Mouse (Mus musculus) hematopoietic stem cell, adult 5-6 weeks (primary cell): Measurements from ENCODE around the gene Eif2ak2. TPM values are rescaled to one million over a fixed set of nuclear protein-coding genes. Genes with fewer than 3 reads are reported as not detected.
A peak's percentile ranks its signal among the peaks of the same experiment; 100 is the strongest.

ENCODE experiments used
- ATAC-seq, 2 experiments: fragments of 125-278 bp in 1 of 2; replicated peaks in 1 of 2; 2 replicates each; pipeline ENCODE4 v1.8.0; 2016 to 2017; ENCODE audit warnings: inconsistent platforms in 2 of 2, mild to moderate bottlenecking in 2 of 2, moderate number of reproducible peaks in 2 of 2, low read depth in 1 of 2, moderate TSS enrichment in 1 of 2; ENCODE audit not compliant: low FRiP score in 2 of 2, poor library complexity in 2 of 2, severe bottlenecking in 2 of 2, insufficient read depth in 1 of 2, low TSS enrichment in 1 of 2
- total RNA-seq: library from RNA; stranded (forward); fragments of 172-1452, 232-1000 nt; gene quantifications from 2 replicates; pipeline ENCODE4 v1.2.3, GENCODE M21; 2017

Gene Eif2ak2
- 70.4 and 76.2 TPM in 2 replicates for total RNA-seq

DNA sequence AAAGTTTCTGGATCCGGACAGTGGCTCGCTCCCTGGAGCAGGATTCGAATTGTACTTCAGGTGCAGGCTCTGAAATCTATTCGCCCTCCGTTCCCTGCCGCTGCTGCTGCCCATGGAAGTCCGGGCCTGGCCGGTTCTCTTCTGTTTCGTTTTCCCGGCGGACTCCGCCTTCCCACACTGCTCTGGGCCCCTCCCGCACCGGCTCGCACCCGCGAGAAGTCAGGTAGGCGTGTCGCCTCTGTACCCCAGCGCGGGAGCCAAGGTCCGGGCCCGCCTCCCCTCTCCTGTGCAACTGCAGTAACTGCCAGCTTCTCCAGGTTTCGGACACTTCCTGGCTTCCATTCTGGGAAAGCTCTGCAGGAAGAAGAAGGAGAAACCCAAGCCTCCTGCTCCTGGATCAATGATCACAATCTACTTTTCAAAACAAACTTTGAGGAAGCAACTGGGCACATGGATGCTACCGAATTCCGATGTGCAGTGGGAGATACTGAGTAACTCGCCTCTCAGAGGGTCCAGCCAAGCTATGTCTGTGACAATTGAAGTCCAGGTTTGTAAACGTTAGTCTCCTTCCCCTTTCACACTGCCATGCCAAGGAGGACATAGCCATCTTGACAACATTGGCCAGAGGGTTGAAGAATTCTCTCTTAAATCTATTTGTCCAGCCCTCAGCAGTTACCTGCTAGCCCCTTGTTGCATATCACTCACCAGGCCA is at the start of gene Eif2ak2:
Gene Eif2ak2, minus strand, starts transcription at position 173 of the 712 bp plus-strand sequence.
- peak; percentile 92 to 98 for ATAC-seq

DNA sequence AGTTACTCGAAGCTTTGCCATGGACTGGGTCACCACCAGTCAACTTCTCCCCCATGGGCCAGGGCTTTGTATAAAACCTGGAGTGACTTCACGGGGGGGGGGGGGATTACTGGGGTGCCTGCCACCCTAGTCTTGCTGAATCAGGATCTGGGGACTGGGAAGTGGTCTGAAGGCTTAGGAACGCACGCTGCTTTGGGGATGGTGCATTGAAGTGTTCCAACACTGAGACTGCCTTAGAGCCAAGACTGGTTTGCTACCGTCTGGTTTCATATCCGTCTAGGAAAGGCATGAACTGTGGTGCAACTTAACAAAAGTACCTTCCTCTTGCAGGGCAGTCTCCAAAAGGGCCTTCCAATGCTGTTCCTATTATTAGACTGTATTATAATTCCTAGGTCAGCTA is 35.3 kb upstream of the Eif2ak2 start:
- ATAC-seq, result no peak

DNA sequence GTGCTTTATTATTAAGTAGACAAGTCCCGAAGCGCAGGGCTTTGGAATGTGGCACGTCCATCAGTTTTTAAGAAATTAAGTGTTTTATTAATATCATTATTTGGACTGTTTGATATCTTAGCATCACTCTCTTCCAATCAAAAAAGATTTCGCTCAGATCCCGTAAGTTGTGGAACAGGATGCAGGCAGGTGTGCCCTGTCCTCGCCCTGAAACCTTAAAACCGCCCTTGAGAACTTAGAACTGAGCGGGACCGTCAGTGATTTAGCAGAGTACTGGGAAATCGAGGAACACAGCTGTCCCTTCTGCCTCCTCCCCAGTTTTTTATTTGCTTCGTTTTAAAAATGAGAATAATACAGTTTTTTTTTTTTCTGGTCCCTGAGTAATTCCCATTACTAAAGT is 34.5 kb upstream of the Eif2ak2 start:
- ATAC-seq, result no peak

DNA sequence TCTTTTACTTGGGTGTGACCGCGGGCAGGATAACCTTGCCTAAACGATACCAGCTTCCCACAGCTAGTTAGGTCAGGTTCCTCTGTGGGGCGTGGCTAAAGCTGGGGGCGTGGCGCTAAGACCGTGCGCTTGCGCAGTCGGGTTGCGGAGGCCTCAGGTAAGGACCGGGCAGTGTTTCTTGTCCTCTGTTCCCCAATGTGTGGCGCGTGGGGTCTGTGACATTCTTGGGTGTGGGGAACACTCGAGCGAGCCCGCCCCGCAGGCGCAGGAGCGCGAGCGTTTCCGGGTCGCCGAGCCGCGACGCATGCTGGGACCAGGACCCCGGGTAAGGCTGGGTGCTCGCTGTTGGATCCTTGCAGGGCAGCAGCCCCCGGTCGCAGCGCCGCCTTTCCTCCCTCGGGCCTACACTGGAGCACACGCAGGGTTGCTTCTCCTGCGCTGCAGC is 34.0 kb upstream of the Eif2ak2 start, which contains the start of gene Cebpzos:
Gene Cebpzos, plus strand, starts transcription at position 132 of the 445 bp plus-strand sequence.
- ATAC-seq, result peak; percentile 90 to 96

DNA sequence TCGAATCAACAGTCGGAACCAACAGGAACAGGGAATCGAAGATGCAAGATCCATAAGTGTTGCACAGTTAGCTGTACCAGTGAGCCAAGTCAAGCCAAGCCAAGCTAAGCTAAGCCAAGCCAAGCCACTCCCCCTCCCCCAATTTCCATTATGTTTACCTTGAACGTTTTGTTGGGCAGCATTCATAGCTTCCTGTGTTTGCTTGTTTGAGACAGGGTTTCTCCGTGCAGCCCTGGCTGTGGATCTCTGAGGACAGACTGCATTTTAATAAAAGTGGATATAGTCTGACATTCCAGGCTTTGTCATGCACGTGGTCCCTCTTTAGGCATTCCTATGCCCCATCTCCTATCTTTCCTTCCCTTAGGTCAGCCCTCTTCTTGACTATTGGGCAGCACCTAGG is 33.4 kb upstream of the Eif2ak2 start:
- no peak for ATAC-seq

DNA sequence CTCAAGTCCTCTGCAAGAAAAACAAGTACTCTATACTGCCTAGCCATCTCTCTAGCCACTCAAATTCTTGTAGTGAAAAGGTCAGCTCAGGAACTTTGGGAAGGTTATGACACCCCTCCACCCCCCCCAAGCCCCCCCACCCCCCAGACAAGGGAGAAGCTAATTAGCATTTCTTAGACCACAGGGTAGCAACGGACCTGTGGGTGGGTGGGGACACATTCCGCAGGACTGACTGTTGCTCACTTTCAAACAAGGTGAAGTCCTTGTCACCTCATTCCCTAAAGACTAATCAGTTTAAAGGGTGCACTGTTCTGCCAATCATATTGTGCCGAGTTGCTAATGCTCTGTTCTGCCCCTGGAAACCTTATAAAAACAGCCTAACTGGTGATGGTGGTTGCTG is 31.5 kb upstream of the Eif2ak2 start:
- ATAC-seq, result no peak

DNA sequence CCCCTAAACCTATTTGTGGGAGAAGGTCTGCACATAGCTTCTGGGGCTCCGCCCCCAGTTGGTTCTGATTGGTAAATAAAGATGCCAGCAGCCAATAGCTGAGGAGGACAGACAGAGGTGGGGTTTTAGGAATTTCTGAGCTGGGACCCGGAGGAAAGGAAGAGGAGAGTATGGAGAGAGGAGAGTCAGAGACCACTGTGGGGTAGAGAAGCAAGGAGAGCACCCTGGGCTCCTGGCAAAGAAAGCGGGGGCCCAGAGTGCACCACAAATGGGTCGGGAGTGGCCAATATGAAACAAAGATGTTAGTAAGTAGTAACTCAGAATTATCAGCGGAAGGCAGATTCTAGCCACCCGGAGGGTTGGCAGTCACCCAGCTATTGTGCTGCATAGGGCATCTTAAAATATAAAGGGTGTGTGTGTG is 30.5 kb upstream of the Eif2ak2 start:
- no peak for ATAC-seq

DNA sequence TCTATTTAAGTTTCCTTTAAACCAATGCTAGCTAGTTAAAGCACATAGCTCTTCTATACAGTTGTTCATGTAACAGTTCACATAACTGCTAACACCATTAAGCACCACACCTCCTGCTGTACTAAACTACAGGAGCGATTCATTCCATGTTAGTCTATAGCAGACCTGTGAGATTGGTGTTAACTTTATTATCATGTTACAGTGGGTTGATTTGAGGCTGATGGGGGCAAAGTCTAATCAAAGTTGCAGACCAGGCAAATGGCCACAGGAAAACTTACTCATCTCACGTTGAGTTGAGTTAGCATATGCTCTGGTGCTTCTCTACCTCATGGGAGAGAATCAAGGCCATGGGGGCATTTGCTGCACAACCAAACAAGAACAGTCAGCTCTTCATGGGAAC is 27.0 kb upstream of the Eif2ak2 start:
- no peak for ATAC-seq

DNA sequence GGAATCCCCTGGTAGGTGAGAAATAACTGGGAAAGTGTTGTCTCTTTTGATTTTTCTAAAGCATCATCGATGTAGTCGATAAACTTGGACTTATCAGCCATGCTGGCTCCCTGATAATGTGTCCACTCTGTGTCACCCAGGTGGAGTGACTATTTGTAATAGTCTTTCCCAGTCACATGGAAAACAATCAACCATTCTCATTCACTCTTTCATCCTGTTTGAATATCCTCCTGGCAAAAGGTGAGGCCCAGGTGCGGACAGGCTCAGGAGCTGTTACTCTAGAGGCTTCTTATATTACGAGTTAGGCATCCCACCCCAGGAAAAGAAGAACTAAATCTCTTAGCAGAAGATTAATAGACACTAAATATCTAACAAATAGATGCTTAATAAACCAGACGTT is 24.5 kb upstream of the Eif2ak2 start, which contains the start of gene Sult6b1:
Gene Sult6b1, minus strand, starts transcription at position 101 of the 400 bp plus-strand sequence.
- ATAC-seq, result no peak

DNA sequence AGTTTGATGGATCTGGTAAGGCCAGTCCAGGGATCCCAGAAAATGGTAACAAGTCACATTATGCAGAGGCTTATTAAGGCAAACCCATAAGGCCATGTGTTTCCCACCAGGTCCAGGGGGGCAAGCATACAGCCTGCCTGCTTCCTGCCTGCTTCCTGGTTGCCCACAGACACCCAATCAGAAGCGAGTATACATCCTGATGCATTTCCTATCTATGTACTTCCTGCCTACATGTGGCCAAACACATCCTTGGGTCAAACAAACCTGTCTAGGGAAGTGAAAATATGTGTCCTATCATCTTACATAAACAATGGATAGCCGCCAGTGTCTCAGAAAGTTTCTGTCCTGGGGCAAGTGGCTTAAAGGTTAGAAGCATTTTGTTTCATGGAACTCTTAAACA is 20.8 kb upstream of the Eif2ak2 start:
- ATAC-seq, result no peak; a peak in 1 of 4 replicates

DNA sequence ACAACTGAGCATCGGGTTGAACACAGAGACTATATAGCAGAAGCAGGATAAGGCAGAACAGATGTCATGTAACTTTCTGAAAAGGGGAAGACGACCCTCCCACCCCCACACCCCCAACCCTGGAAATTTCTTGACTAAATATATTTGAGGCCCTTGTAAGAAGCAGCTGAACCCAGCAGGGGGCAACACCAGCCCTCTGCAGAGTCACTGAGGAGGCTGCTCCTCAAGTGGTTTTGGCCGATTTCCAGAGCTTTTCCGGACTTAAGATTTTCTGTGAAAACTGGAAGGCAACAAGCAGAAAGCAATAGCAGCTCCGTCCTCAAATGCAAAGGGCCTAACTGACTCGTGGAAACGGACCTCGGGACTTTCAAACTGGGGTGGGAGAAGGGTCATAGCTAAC is 13.0 kb upstream of the Eif2ak2 start:
- ATAC-seq, result peak; percentile 59 to 71; a peak in 2 of 4 replicates

DNA sequence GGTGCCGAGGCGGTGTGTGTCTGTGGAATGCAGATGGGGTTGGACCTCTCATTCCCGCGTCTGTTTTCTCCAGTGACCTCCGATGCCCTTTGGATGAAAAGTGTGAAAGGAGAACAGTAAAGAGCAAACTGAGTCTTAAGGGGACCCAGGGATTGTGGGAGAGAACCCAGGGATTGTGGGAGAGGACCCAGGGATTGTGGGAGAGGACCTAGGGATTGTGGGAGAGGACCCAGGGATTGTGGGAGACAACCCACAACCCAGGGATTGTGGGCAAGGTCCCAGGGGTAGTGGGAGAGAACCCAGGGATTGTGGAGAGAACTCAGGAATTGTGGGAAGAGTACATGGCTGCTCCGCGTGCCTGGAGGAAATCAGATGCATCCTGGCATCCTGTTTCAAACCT is 12.6 kb upstream of the Eif2ak2 start:
- no peak for ATAC-seq

DNA sequence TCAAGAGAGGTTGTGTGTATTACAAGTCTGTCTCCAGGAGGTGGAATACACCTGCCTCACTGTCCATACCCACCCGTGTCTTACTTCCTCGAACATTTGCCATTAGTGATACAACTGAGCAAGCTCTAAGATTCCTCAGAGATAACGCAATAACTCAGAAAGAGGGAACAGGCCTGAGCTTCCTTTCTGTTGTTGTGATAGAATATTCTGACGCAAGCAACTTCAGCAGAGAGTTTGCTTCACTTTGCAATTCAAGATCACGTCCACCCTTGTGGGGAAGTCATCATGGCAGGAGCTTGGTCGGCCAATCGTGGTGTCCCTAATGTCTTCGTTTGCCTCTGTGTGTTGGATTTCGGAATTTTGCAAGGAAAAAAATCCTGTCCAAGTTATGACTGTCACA is 8.6 kb upstream of the Eif2ak2 start:
- ATAC-seq, result peak in 1 of 2 experiments; percentile 72; a peak in 1 of 4 replicates

DNA sequence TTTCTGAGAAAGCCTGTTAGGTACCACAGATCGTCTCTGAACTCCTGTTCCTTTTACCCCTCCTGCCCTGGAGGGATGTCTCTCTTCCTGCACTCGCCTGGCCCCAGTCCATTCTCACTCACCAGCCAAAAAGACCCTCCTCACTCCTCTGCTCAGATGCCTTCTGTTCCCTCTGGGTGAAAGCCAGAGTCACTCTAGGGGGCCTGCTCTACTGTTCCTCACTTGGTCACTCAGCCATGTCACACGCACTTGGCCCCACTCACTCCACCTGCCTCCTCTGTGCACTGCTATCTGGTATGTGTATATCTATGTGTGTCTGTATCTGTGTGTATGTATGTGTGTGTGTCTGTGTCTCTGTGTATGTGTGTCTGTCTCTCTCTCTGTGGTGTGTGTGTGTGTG is 6.8 kb upstream of the Eif2ak2 start:
- no peak for ATAC-seq

DNA sequence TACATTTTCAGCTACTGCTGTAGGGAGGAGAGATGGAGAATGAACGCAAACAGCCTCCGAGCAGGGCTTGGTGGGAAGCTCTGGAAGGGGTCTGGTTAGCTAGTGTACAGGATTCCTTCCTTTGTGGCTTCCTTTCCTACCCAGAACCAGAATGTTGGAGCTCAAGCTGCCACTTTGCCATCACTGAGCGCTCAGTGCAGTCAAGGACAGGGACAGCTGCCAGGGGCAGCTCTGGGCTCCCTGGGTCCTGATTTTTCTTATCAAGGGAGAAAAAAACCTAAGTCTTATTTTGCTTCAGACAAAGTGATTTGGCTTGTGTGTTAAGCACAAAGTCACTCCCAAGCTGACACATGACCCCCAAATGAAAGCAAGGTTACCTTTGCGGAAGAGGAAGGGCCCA is 6.2 kb upstream of the Eif2ak2 start:
- no peak for ATAC-seq

DNA sequence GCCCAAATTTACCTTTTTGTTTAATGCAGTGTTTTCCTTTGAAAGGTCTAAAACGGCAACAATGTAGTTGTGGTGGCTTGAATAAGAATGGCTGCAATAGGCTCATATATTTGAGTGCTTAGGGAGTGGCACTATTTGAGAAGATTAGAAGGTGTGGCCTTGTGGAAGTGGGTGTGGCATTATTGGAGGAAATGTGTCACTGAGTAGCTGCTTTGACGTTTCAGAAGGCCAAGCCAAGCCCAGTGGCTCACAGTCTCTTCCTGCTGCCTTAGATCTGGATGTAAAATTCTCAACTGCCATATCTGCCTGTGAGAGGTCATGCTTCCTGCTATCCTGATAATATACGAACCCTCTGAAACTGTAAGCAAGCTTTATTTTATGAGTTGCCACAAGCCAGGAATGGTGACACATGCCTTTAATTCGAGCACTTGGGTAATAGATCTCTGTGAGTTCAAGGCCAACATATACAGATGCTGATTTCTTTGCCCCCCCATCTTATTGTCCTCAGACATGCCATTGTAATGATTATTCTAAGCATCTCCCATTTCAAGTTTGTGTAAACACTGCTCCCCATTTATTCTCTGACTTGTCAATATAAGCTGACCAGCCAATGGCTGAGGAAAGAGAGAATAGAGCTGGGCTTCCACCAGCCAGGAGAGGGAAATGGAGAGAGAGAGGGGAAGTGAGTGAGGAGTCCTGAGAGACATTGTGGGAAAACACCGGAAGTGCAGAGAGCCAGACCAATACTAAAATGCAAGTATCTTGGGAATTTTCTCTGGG is 3.1 kb upstream of the Eif2ak2 start:
- no peak for ATAC-seq

DNA sequence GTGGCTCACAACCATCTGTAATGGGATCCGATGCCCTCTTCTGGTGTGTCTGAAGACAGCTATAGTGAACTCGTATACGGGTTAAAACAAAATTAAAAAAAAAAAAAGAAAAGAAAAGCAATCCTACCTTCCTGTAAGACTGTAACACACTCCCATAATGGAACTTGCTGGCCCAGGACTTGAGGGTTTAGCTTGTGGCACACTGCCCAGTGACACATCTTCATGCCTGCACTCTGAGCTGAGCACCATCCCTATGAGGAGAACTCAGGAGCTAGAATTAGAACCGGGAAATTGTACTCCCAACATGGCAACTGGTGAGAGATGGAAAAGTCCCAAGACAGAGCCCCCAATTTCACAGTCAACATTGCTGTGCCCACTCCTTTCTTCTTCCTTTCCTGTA is 918 bp upstream of the Eif2ak2 start:
- no peak for ATAC-seq

DNA sequence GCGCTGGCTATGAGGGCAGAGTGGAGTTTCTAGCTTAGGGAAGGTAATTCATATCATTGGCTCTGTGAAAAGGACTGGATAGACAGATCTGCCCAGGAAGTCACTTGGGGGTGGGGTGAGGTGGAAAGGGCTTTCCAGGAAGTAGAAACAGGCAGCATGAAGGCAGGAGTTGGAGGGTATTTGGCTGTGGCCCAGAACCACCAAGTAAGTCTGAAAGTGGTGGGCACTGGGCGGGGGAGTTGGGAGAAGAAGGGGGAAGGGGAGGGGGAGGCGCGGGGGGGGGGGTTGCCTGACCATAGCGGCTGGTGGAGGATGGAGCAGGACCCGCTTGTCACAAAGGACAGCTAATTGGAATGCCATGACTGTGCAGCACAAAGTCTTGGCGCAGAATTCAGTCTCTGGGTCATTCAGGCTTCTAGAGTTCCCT is 482 bp downstream of the Eif2ak2 start:
- ATAC-seq, result peak; percentile 28 to 51; a peak in 1 of 4 replicates
